Mouse (Mus musculus) heart, embryonic 11.5 days (tissue): Measurements from ENCODE around the gene Acads. TPM values are rescaled to one million over a fixed set of nuclear protein-coding genes. Genes with fewer than 3 reads are reported as not detected.

Source experiments
- ATAC-seq: fragments of 200-750 bp; cut with Nextera tagmentation; replicated peaks from 2 replicates; pipeline ENCODE4 v1.8.0; 2017; ENCODE audit warnings: moderate library complexity; ENCODE audit not compliant: insufficient number of reproducible peaks, low FRiP score, low TSS enrichment
- H3K27ac ChIP-seq: fragments of 300-500 bp; sonication (generic); 2 replicates; pipeline ENCODE4 v1.5.1; 2014; ENCODE audit warnings: mild to moderate bottlenecking, low read depth, low read length
- H3K27me3 ChIP-seq: fragments of 300-500 bp; sonication (generic); 2 replicates; pipeline ENCODE4 v1.6.1; 2014; ENCODE audit warnings: mild to moderate bottlenecking, low read length, mixed read lengths; ENCODE audit not compliant: control insufficient read depth, insufficient read depth
- H3K36me3 ChIP-seq: fragments of 300-500 bp; sonication (generic); 2 replicates; pipeline ENCODE4 v1.6.1; 2014; ENCODE audit warnings: mild to moderate bottlenecking, low read length, moderate library complexity, mixed read lengths; ENCODE audit not compliant: control insufficient read depth, insufficient read depth
- H3K4me1 ChIP-seq: fragments of 300-500 bp; sonication (generic); 2 replicates; pipeline ENCODE4 v1.6.1; 2014; ENCODE audit warnings: low read length; ENCODE audit not compliant: control insufficient read depth, insufficient read depth
- H3K4me2 ChIP-seq: fragments of 300-500 bp; sonication (generic); 2 replicates; pipeline ENCODE4 v1.6.1; 2014; ENCODE audit warnings: mild to moderate bottlenecking, moderate library complexity
- H3K4me3 ChIP-seq: fragments of 300-500 bp; sonication (generic); 2 replicates; pipeline ENCODE4 v1.5.1; 2014; ENCODE audit warnings: low read depth, low read length
- H3K9ac ChIP-seq: fragments of 300-500 bp; sonication (generic); 2 replicates; pipeline ENCODE4 v1.6.1; 2014; ENCODE audit warnings: mild to moderate bottlenecking, low read depth, low read length, moderate library complexity
- H3K9me3 ChIP-seq: fragments of 300-500 bp; sonication (generic); replicated peaks from 2 replicates; pipeline ENCODE4 v1.6.1; 2016; ENCODE audit warnings: low read length; ENCODE audit not compliant: control insufficient read depth
- WGBS: fragments of 180-500 bp; shearing (Covaris S2); extraction: QIAGEN DNeasy Blood & Tissue Kit; methylation state at CpG from one replicate; pipeline ENCODE4 v1.1.7; 2014; ENCODE audit not compliant: insufficient replicate concordance; 5-methylcytosine and 5-hydroxymethylcytosine counted together
- polyA plus RNA-seq: library from polyadenylated mRNA; unstranded; fragments of >200 nt; fragmentation: Nextera tagmentation; extraction: Ambion mirVana; gene quantifications from 2 replicates; pipeline ENCODE4 v1.2.1, GENCODE M21; 2014

Gene Acads
- polyA plus RNA-seq, 1 experiment from 2014 or later: 75.6 TPM

DNA sequence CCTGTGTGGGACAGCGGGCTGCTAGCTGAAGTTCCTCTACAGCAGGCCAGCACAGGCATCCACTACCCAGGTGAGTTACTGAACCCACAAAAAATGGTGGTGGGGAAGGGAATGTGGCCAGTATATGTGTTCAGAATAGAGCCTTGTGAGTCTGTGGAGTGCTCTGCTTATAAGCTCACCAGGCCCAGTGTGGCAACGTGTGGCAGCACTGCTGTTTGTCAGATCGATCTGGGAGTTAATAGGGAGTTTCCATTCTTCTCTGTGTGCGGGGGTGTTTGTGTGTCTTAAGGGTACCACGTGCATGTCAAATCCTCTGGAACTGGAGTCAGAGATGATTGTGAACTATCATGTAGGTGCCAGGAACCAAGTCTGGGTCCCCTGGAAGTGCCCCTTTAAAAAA, 19.6 kb downstream of the Acads start:
- H3K4me1 ChIP-seq: peaks cover 6% of the 10 kb centered on the region; the same call in 1 of the 2 replicates
- no peak overlapping the region for H3K4me3 ChIP-seq
- H3K27me3 ChIP-seq: no peaks in the 10 kb centered on the region
- 78% methylated on average over 5 of the region's 5 CpGs for WGBS
- no peaks in the 10 kb centered on the region for H3K9me3 ChIP-seq
- no peak overlapping the region for H3K4me2 ChIP-seq
- H3K9ac ChIP-seq: no peak overlapping the region
- no peak for ATAC-seq
- peaks cover 36% of the 10 kb centered on the region for H3K36me3 ChIP-seq
- no peak overlapping the region for H3K27ac ChIP-seq

DNA sequence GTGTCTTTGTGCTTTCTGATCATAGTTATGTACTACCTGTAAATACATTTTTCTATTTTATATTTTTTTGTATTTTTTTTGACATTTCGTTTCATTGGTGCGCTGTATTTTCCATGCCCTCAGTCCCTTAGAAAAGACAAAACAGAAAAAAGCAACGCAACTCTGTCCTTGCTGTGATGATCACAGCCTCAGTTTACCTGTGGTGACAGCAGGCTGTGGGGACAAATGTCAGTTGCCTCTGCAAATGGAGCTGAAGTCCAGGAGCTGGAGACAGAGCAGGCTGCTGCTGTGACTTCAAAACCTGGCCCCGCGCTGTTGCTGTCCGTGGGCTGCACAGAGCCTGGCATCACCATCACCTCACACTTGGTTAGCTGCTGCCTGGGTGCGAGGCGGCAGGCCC, 21.0 kb downstream of the Acads start, which contains the start of gene Gm10401:
Gene Gm10401 (minus strand): TSS at position 101 of the 400 bp plus-strand sequence.
- Histone ChIP-seq H3K9ac (no peak within 1 kb of the TSS), H3K36me3 (peaks cover 34% of the 10 kb centered on the region), H3K27me3 (no peaks in the 10 kb centered on the region), H3K4me3 (no peak within 1 kb of the TSS), H3K9me3 (no peaks in the 10 kb centered on the region), H3K27ac (no peak within 1 kb of the TSS), H3K4me2 (no peak within 1 kb of the TSS), H3K4me1 (peaks cover 8% of the 10 kb centered on the region; the same call in 1 of the 2 replicates)
- no peak for ATAC-seq
- 94% methylated on average over 8 of the region's 8 CpGs for WGBS

GRCm38 (mm10) chr5:115091776-115092175, 27.4 kb downstream of the Acads start:
- Histone ChIP-seq H3K27ac (no peak overlapping the region), H3K9me3 (no peaks in the 10 kb centered on the region; the same call in 1 of the 2 replicates), H3K4me2 (no peak overlapping the region), H3K27me3 (no peaks in the 10 kb centered on the region), H3K9ac (no peak overlapping the region), H3K4me1 (peaks cover 8% of the 10 kb centered on the region; the same call in 1 of the 2 replicates), H3K36me3 (peaks cover 46% of the 10 kb centered on the region), H3K4me3 (no peak overlapping the region)
- no peak for ATAC-seq
- 90% methylated on average over 6 of the region's 6 CpGs for WGBS

GRCm38 (mm10) chr5:115091015-115091414, 28.1 kb downstream of the Acads start:
- Histone ChIP-seq H3K36me3 (peaks cover 46% of the 10 kb centered on the region), H3K4me3 (no peak overlapping the region), H3K4me2 (no peak overlapping the region), H3K9ac (no peak overlapping the region), H3K9me3 (no peaks in the 10 kb centered on the region; the same call in 1 of the 2 replicates), H3K27ac (no peak overlapping the region), H3K27me3 (no peaks in the 10 kb centered on the region), H3K4me1 (peaks cover 8% of the 10 kb centered on the region; the same call in 1 of the 2 replicates)
- 70% methylated on average over 3 of the region's 3 CpGs for WGBS
- ATAC-seq: no peak

GRCm38 (mm10) chr5:115089592-115090268, 29.4 kb downstream of the Acads start:
- Histone ChIP-seq H3K27me3 (no peaks in the 10 kb centered on the region), H3K27ac (no peak overlapping the region), H3K4me2 (no peak overlapping the region), H3K9ac (no peak overlapping the region), H3K4me1 (peaks cover 2% of the 10 kb centered on the region; the same call in 1 of the 2 replicates), H3K36me3 (peaks cover 41% of the 10 kb centered on the region), H3K4me3 (no peak overlapping the region), H3K9me3 (no peaks in the 10 kb centered on the region; the same call in 1 of the 2 replicates)
- 94% methylated on average over 5 of the region's 5 CpGs for WGBS
- no peak for ATAC-seq

- 97% methylated on average over 2 of the region's 2 CpGs for WGBS
- no peaks in the 10 kb centered on the region; the same call in 1 of the 2 replicates for H3K9me3 ChIP-seq
- H3K9ac ChIP-seq: no peak overlapping the region
- H3K4me1 ChIP-seq: no peaks in the 10 kb centered on the region
- H3K4me3 ChIP-seq: no peak overlapping the region
- H3K36me3 ChIP-seq: peaks cover 49% of the 10 kb centered on the region
- no peaks in the 10 kb centered on the region for H3K27me3 ChIP-seq
- no peak overlapping the region for H3K4me2 ChIP-seq
- H3K27ac ChIP-seq: no peak overlapping the region
- no peak for ATAC-seq
Observed at GRCm38 (mm10) chr5:115085675-115086074, 33.5 kb downstream of the Acads start.

- Histone ChIP-seq H3K27me3 (no peaks in the 10 kb centered on the region), H3K27ac (no peak overlapping the region), H3K9ac (no peak overlapping the region), H3K4me3 (no peak overlapping the region), H3K36me3 (peaks cover 31% of the 10 kb centered on the region), H3K9me3 (no peaks in the 10 kb centered on the region), H3K4me2 (no peak overlapping the region), H3K4me1 (no peaks in the 10 kb centered on the region)
- WGBS: 71% methylated on average over 6 of the region's 6 CpGs
- ATAC-seq: no peak
Observed at GRCm38 (mm10) chr5:115083492-115083891, 35.7 kb downstream of the Acads start.

GRCm38 (mm10) chr5:115081636-115082035, 37.5 kb downstream of the Acads start:
- Histone ChIP-seq H3K27me3 (no peaks in the 10 kb centered on the region), H3K27ac (no peak overlapping the region), H3K4me1 (no peaks in the 10 kb centered on the region), H3K4me3 (no peak overlapping the region), H3K4me2 (no peak overlapping the region), H3K9ac (no peak overlapping the region), H3K36me3 (peaks cover 19% of the 10 kb centered on the region), H3K9me3 (no peaks in the 10 kb centered on the region)
- ATAC-seq: no peak
- 86% methylated on average over 5 of the region's 5 CpGs for WGBS
